Mouse (Mus musculus) hematopoietic multipotent progenitor cell, adult 10-12 weeks (in vitro differentiated cells): ENCODE results near the gene Chmp6. TPM values are rescaled to one million over a fixed set of nuclear protein-coding genes. Genes with fewer than 3 reads are reported as not detected.

Experiments used
- polyA plus RNA-seq: library from polyadenylated mRNA; stranded (reverse); fragments of >175 nt; gene quantifications from 2 replicates; pipeline ENCODE4 v1.2.3, GENCODE M21; 2012; ENCODE audit warnings: low replicate concordance

Gene Chmp6
- 40.9 and 41.3 TPM in 2 replicates for polyA plus RNA-seq

DNA sequence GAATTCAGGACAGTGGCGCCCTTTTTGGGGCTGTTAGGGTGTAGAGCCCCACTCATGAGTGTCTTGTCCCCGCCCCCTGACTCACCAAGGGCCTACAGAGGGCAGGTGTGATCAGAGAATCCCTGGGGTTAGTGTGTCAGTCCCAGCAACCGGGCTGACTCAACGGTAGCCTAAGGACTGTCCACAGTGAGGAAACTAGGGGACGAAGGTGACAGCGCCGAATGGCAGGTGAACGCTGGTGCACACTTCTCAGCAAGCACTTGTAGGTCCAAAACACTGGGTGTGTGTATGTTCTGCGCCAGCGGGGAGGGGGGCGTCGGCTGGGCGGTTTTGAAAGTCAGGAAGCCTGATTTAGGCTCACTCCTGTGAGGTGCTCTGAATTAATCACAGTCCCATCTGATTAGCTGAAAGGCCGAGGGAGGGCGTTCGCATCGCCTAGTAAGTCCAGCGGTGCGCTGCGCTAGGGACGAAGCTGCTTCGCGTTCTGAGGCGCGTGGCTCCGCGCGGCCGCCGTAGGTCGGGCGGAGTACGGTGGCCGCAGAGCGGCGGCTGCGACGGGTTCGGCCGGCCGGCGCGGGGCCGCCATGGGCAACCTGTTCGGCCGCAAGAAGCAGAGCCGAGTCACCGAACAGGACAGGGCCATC lies at the start of gene Chmp6:
TSS of gene Chmp6 (plus strand) at position 151 of the 644 bp plus-strand sequence.

GRCm38 (mm10) chr11:119942727-119943427 lies 29.6 kb downstream of the Chmp6 start, which contains the start of gene Baiap2:
Gene Baiap2 (plus strand): TSS chr11:119942763.

Other genes with a start within 250 kb of the Chmp6 start
- gene Baiap2, start 29.3 kb downstream of the Chmp6 start, polyA plus RNA-seq = 32.7 and 57.7 TPM in 2 replicates
- 10.0 and 20.8 TPM in 2 replicates for gene Aatk, start 133.7 kb downstream of the Chmp6 start, polyA plus RNA-seq
- 13.3 and 21.7 TPM in 2 replicates for gene Cep131, start 173.4 kb downstream of the Chmp6 start, polyA plus RNA-seq
- 39.8 and 60.2 TPM in 2 replicates for gene Tepsin, start 185.3 kb downstream of the Chmp6 start, polyA plus RNA-seq
- gene Ndufaf8, start 185.5 kb downstream of the Chmp6 start, polyA plus RNA-seq = 76.7 and 114 TPM in 2 replicates
- gene Slc38a10, start 237.9 kb downstream of the Chmp6 start, polyA plus RNA-seq = 87.0 and 199 TPM in 2 replicates